In genomic region chr3:101159701-101160100, GRCm38 (mm10) we compare ENCODE assay signal across 19 mouse cellular contexts. TPM values are rescaled to one million over a fixed set of nuclear protein-coding genes. Genes with fewer than 3 reads are reported as not detected.
DNase-seq lines count a peak whose midpoint lies in the region; TF ChIP-seq lines count a peak whose summit lies in the region.
"Had no signal": no experiment of that assay in that cellular context is flagged by ENCODE, and none has a peak within 500 bp of the region (broad histone marks: within the 10 kb centered on the region; RNA-seq: fewer than 3 reads in every experiment).

No protein-coding gene starts in this region.

- DNase-seq in heart, adult 11 months: peak; percentile 72
- no peak for DNase-seq in heart, adult 9 months (ENCODE audit: low spot score in 2 of 2)
- peak; percentile 55 for DNase-seq in heart, embryonic 10.5 days (ENCODE audit: low spot score)
- DNase-seq in heart, postnatal 4 days: no peak
- no peak for DNase-seq in limb, embryonic 10.5 days (ENCODE audit: low spot score)
- no peak for DNase-seq in kidney, adult 2 months
- DNase-seq: adrenal gland, adult 2 months; adrenal gland, adult 8-10 months; adrenal gland, postnatal 10 days; adrenal gland, postnatal 14 days; adrenal gland, postnatal 25 days; adrenal gland, postnatal 36 days; B cell, adult 2 months; cerebellum, adult 11 months; cerebellum, adult 11-12 months; cerebellum, adult 18-20 months had no signal

- WGBS in heart, embryonic 10.5 days: 83% methylated on average over 4 of the region's 4 CpGs
- WGBS in limb, embryonic 10.5 days: 92% methylated on average over 4 of the region's 4 CpGs
- 90% methylated on average over 4 of the region's 4 CpGs for whole genome bisulfite sequencing in kidney, adult 2 months

- no peaks in the 10 kb centered on the region for H3K9me3 ChIP-seq in heart, embryonic 10.5 days
- no peaks in the 10 kb centered on the region for H3K9me3 ChIP-seq in limb, embryonic 10.5 days (replicated peaks)
- H3K9me3 ChIP-seq: G1E had no signal

- H3K27ac ChIP-seq in heart, embryonic 10.5 days: no peak overlapping the region
- H3K27ac ChIP-seq in limb, embryonic 10.5 days: peak overlapping the region; percentile 93
- H3K27ac ChIP-seq in kidney, adult 2 months (ENCODE audit: insufficient read depth, low read depth, low read length): no peak overlapping the region

- no peak overlapping the region for H3K4me3 ChIP-seq in heart, embryonic 10.5 days
- no peak overlapping the region for H3K4me3 ChIP-seq in limb, embryonic 10.5 days
- no peak overlapping the region for H3K4me3 ChIP-seq in kidney, adult 2 months (ENCODE audit: insufficient read depth, low read depth, low read length)

- no peaks in the 10 kb centered on the region for H3K36me3 ChIP-seq in heart, embryonic 10.5 days
- peaks cover 3% of the 10 kb centered on the region; the same call in 1 of the 2 replicates for H3K36me3 ChIP-seq in limb, embryonic 10.5 days
- H3K36me3 ChIP-seq in kidney, adult 2 months (ENCODE audit: control insufficient read depth, insufficient read depth, low read length): no peaks in the 10 kb centered on the region
- H3K36me3 ChIP-seq: G1E had no signal

- TF ChIP-seq CTCF in kidney, adult 2 months (conservative IDR thresholded peaks at IDR 0.05; ENCODE audit: insufficient read depth, insufficient read length, low read depth, low read length): no peak

- no peaks in the 10 kb centered on the region for H3K27me3 ChIP-seq in heart, embryonic 10.5 days (ENCODE audit: insufficient read depth, poor library complexity, severe bottlenecking)
- H3K27me3 ChIP-seq in limb, embryonic 10.5 days (ENCODE audit: low read depth, poor library complexity, severe bottlenecking): no peaks in the 10 kb centered on the region
- no peaks in the 10 kb centered on the region for H3K27me3 ChIP-seq in kidney, adult 2 months (replicated peaks; ENCODE audit: control insufficient read depth, insufficient read depth, low read length)
- H3K27me3 ChIP-seq: CH12.LX had no signal

- peaks cover 44% of the 10 kb centered on the region for H3K4me1 ChIP-seq in heart, embryonic 10.5 days
- H3K4me1 ChIP-seq in limb, embryonic 10.5 days: peaks cover 47% of the 10 kb centered on the region
- no peaks in the 10 kb centered on the region for H3K4me1 ChIP-seq in kidney, adult 2 months (ENCODE audit: control insufficient read depth, insufficient read depth, low read length)

- TF ChIP-seq POLR2A in kidney, adult 2 months (IDR thresholded peaks at IDR 0.05; ENCODE audit: low read depth, low read length): no peak

RNA-seq across cellular contexts. Expression of gene Ptgfrn, which starts 49.6 kb away (rescaled TPM):
- polyA plus RNA-seq in heart, embryonic 10.5 days (2016; fragmentation: Nextera tagmentation; extraction: Ambion mirVana): 4.8 and 5.6 TPM in 2 replicates
- total RNA-seq in heart, postnatal 4 days (2021): 10 to 100 TPM; 87.6 to 89.2 TPM
- 3.4 and 4.0 TPM in 2 replicates for polyA plus RNA-seq in limb, embryonic 10.5 days (2016; fragmentation: Nextera tagmentation; extraction: Ambion mirVana)
- 5.2 and 5.5 TPM in 2 replicates for polyA plus RNA-seq in kidney, adult 2 months (2012; rRNA removed)
- total RNA-seq: CH12.LX, MEL had no signal
- polyA plus RNA-seq: G1E had no signal

Comparison
In these comparisons a context has a peak if more than half of its experiments do, and no peak if none do; other contexts are left out.
1. DNase-seq: peak in heart, adult 11 months (single experiment) and heart, embryonic 10.5 days (single experiment); none in heart, adult 9 months (0 of 2), heart, postnatal 4 days (single experiment), limb, embryonic 10.5 days (single experiment) and kidney, adult 2 months (single experiment).